ENCODE assay signal across 8 mouse cellular contexts in genomic region chr11:115535401-115536037, GRCm38 (mm10). TPM values are rescaled to one million over a fixed set of nuclear protein-coding genes. Genes with fewer than 3 reads are reported as not detected.
DNase-seq lines count a peak whose midpoint lies in the region; ATAC-seq and TF ChIP-seq lines count a peak whose summit lies in the region.

No protein-coding gene starts in this region.

- no peaks in the 10 kb centered on the region for H3K9me3 ChIP-seq in embryonic facial prominence, embryonic 14.5 days (ENCODE audit: control insufficient read depth, low read length)
- H3K9me3 ChIP-seq in heart, embryonic 10.5 days: no peaks in the 10 kb centered on the region
- H3K9me3 ChIP-seq in kidney, embryonic 14.5 days (ENCODE audit: control insufficient read depth, low read length): no peaks in the 10 kb centered on the region
- no peaks in the 10 kb centered on the region for H3K9me3 ChIP-seq in liver, embryonic 13.5 days (replicated peaks)
- H3K9me3 ChIP-seq in stomach, embryonic 14.5 days (ENCODE audit: control insufficient read depth, low read depth, low read length): no peaks in the 10 kb centered on the region

- H3K4me2 ChIP-seq in embryonic facial prominence, embryonic 14.5 days (ENCODE audit: low read depth, low read length): peak overlapping the region; percentile 88
- peak overlapping the region; percentile 66 for H3K4me2 ChIP-seq in kidney, embryonic 14.5 days (replicated peaks; ENCODE audit: low read depth, low read length)
- peak overlapping the region; percentile 88 for H3K4me2 ChIP-seq in liver, embryonic 13.5 days
- H3K4me2 ChIP-seq in stomach, embryonic 14.5 days (replicated peaks; ENCODE audit: low read depth, low read length): peak overlapping the region; percentile 67

- peak; percentile 78 for ATAC-seq in embryonic facial prominence, embryonic 14.5 days (ENCODE audit: low read depth)
- peak; percentile 83 for ATAC-seq in kidney, embryonic 14.5 days (ENCODE audit: low FRiP score, low TSS enrichment)
- ATAC-seq in liver, embryonic 13.5 days (ENCODE audit: low read depth): peak; percentile 75
- peak; percentile 70 for ATAC-seq in stomach, embryonic 14.5 days (ENCODE audit: insufficient number of reproducible peaks, insufficient read depth, low FRiP score, low read depth)

- H3K4me3 ChIP-seq in C2C12 (ENCODE audit: insufficient read depth, poor library complexity, severe bottlenecking): peak overlapping the region; percentile 94
- peak overlapping the region; percentile 93 for H3K4me3 ChIP-seq in embryonic facial prominence, embryonic 14.5 days (ENCODE audit: low read depth, low read length)
- H3K4me3 ChIP-seq in heart, embryonic 10.5 days: peak overlapping the region; percentile 99
- H3K4me3 ChIP-seq in kidney, embryonic 14.5 days (ENCODE audit: low read length): peak overlapping the region; percentile 67
- H3K4me3 ChIP-seq in liver, embryonic 13.5 days (replicated peaks): peak overlapping the region; percentile 97
- H3K4me3 ChIP-seq in stomach, embryonic 14.5 days (ENCODE audit: low read depth, low read length): peak overlapping the region; percentile 95

- H3K27ac ChIP-seq in embryonic facial prominence, embryonic 14.5 days (replicated peaks; ENCODE audit: low read depth, low read length): peak overlapping the region; percentile 100
- H3K27ac ChIP-seq in heart, embryonic 10.5 days: peak overlapping the region; percentile 97
- peak overlapping the region; percentile 99 for H3K27ac ChIP-seq in kidney, embryonic 14.5 days (ENCODE audit: low read depth, low read length)
- peak overlapping the region; percentile 99 for H3K27ac ChIP-seq in liver, embryonic 13.5 days
- peak overlapping the region; percentile 99 for H3K27ac ChIP-seq in stomach, embryonic 14.5 days (ENCODE audit: low read length)

- peaks cover 16% of the 10 kb centered on the region; the same call in 1 of the 2 replicates for H3K4me1 ChIP-seq in embryonic facial prominence, embryonic 14.5 days (ENCODE audit: control insufficient read depth, insufficient read depth, low read length)
- H3K4me1 ChIP-seq in heart, embryonic 10.5 days: peaks cover 16% of the 10 kb centered on the region
- peaks cover 13% of the 10 kb centered on the region; the same call in 1 of the 2 replicates for H3K4me1 ChIP-seq in kidney, embryonic 14.5 days (ENCODE audit: control insufficient read depth, insufficient read depth, low read length)
- peaks cover 48% of the 10 kb centered on the region for H3K4me1 ChIP-seq in liver, embryonic 13.5 days (replicated peaks)
- H3K4me1 ChIP-seq in stomach, embryonic 14.5 days (ENCODE audit: control insufficient read depth, insufficient read depth, low read length): peaks cover 10% of the 10 kb centered on the region; the same call in 1 of the 2 replicates

- H3ac ChIP-seq in C2C12 (ENCODE audit: control insufficient read depth, insufficient read length, low read depth): peak overlapping the region; percentile 88

- peaks cover 38% of the 10 kb centered on the region for H3K36me3 ChIP-seq in C2C12 (ENCODE audit: control insufficient read depth, insufficient read depth)
- H3K36me3 ChIP-seq in embryonic facial prominence, embryonic 14.5 days (ENCODE audit: control insufficient read depth, insufficient read depth, low read length): peaks cover 38% of the 10 kb centered on the region
- H3K36me3 ChIP-seq in heart, embryonic 10.5 days: peaks cover 33% of the 10 kb centered on the region
- peaks cover 35% of the 10 kb centered on the region for H3K36me3 ChIP-seq in kidney, embryonic 14.5 days (ENCODE audit: control insufficient read depth, insufficient read depth, low read length)
- H3K36me3 ChIP-seq in liver, embryonic 13.5 days: peaks cover 36% of the 10 kb centered on the region
- H3K36me3 ChIP-seq in stomach, embryonic 14.5 days (ENCODE audit: control insufficient read depth, insufficient read depth, low read length): peaks cover 24% of the 10 kb centered on the region

- WGBS in embryonic facial prominence, embryonic 14.5 days: under 1% methylated on average over 24 of the region's 84 CpGs
- WGBS in heart, embryonic 10.5 days: under 1% methylated on average over 83 of the region's 84 CpGs
- WGBS in kidney, embryonic 14.5 days: under 1% methylated on average over 41 of the region's 84 CpGs
- under 1% methylated on average over 81 of the region's 84 CpGs for WGBS in liver, embryonic 13.5 days (ENCODE audit: insufficient replicate concordance)
- WGBS in stomach, embryonic 14.5 days: under 1% methylated on average over 66 of the region's 84 CpGs

- H3K9ac ChIP-seq in embryonic facial prominence, embryonic 14.5 days (ENCODE audit: low read depth, low read length): peak overlapping the region; percentile 96
- H3K9ac ChIP-seq in kidney, embryonic 14.5 days (ENCODE audit: low read depth, low read length): peak overlapping the region; percentile 97
- H3K9ac ChIP-seq in liver, embryonic 13.5 days: peak overlapping the region; percentile 99
- H3K9ac ChIP-seq in stomach, embryonic 14.5 days (replicated peaks; ENCODE audit: low read depth, low read length): peak overlapping the region; percentile 93

- no peak for TF ChIP-seq CTCF in C2C12 (IDR thresholded peaks at IDR 0.05; ENCODE audit: control insufficient read depth, insufficient read depth, insufficient read length)

- peaks cover 45% of the 10 kb centered on the region for H3K79me3 ChIP-seq in C2C12 (ENCODE audit: low read depth)

- peaks cover 56% of the 10 kb centered on the region for H3K79me2 ChIP-seq in C2C12 (ENCODE audit: control insufficient read depth, insufficient read depth)

- no peaks in the 10 kb centered on the region for H3K27me3 ChIP-seq in C2C12 (ENCODE audit: control insufficient read depth, insufficient read depth, insufficient read length)
- no peaks in the 10 kb centered on the region for H3K27me3 ChIP-seq in embryonic facial prominence, embryonic 14.5 days (replicated peaks; ENCODE audit: control insufficient read depth, insufficient read depth, low read length)
- H3K27me3 ChIP-seq in heart, embryonic 10.5 days (ENCODE audit: insufficient read depth, poor library complexity, severe bottlenecking): no peaks in the 10 kb centered on the region
- no peaks in the 10 kb centered on the region for H3K27me3 ChIP-seq in kidney, embryonic 14.5 days (ENCODE audit: control insufficient read depth, insufficient read depth, low read length)
- H3K27me3 ChIP-seq in liver, embryonic 13.5 days: no peaks in the 10 kb centered on the region
- no peaks in the 10 kb centered on the region for H3K27me3 ChIP-seq in stomach, embryonic 14.5 days (ENCODE audit: control insufficient read depth, insufficient read depth, low read length)

- peak; percentile 67 to 83 for DNase-seq in adrenal gland, postnatal 36 days
- DNase-seq in embryonic facial prominence, embryonic 14.5 days (ENCODE audit: low spot score): peak; percentile 80
- peak; percentile 85 for DNase-seq in heart, embryonic 10.5 days (ENCODE audit: low spot score)
- DNase-seq in liver, embryonic 13.5 days: peak; percentile 44
- peak; percentile 84 for DNase-seq in naive thymus-derived CD4-positive, alpha-beta T cell, adult 2 months (ENCODE audit: low read depth)

TF ChIP-seq in C2C12, 6 proteins besides CTCF, POLR2A, EP300 and RAD21 (continues in another document):
- TF ChIP-seq MYOG (IDR thresholded peaks at IDR 0.05; ENCODE audit: control insufficient read depth, extremely low read depth, insufficient read length): no peak
- TF ChIP-seq FOSL1 (IDR thresholded peaks at IDR 0.05; ENCODE audit: insufficient read depth, low read length, poor library complexity, severe bottlenecking): no peak
- no peak for TF ChIP-seq USF1 (IDR thresholded peaks at IDR 0.05; ENCODE audit: low read depth)
- TF ChIP-seq MAX (IDR thresholded peaks at IDR 0.05): peak; percentile 24

RNA-seq across cellular contexts. Expression of gene Sumo2, which starts 0.6 kb away (rescaled TPM):
- polyA plus RNA-seq in C2C12 (2012; fragmentation: generic; extraction: Trizol): 384 TPM
- total RNA-seq in adrenal gland, postnatal 36 days (2021): 100 to 1,000 TPM; 248 to 259 TPM
- 838 and 864 TPM in 2 replicates for polyA plus RNA-seq in embryonic facial prominence, embryonic 14.5 days (2014; fragmentation: Nextera tagmentation; extraction: Ambion mirVana)
- polyA plus RNA-seq in heart, embryonic 10.5 days (2016; fragmentation: Nextera tagmentation; extraction: Ambion mirVana): 713 and 931 TPM in 2 replicates
- polyA plus RNA-seq in kidney, embryonic 14.5 days (2014; fragmentation: Nextera tagmentation; extraction: Ambion mirVana): 1,228 and 1,562 TPM in 2 replicates
- 532 and 597 TPM in 2 replicates for polyA plus RNA-seq in liver, embryonic 13.5 days (2015; fragmentation: Nextera tagmentation; extraction: Ambion mirVana)
- polyA plus RNA-seq in stomach, embryonic 14.5 days (2014; fragmentation: Nextera tagmentation; extraction: Ambion mirVana): 984 and 994 TPM in 2 replicates

RNA-seq across cellular contexts. Expression of gene Jpt1, which starts 21.3 kb away (rescaled TPM):
- 320 TPM for polyA plus RNA-seq in C2C12 (2012; fragmentation: generic; extraction: Trizol)
- total RNA-seq in adrenal gland, postnatal 36 days (2021): 100 to 1,000 TPM in 1 of 2 experiments, 10 to 100 TPM in 1; 80.5 to 106 TPM
- 576 and 619 TPM in 2 replicates for polyA plus RNA-seq in embryonic facial prominence, embryonic 14.5 days (2014; fragmentation: Nextera tagmentation; extraction: Ambion mirVana)
- polyA plus RNA-seq in heart, embryonic 10.5 days (2016; fragmentation: Nextera tagmentation; extraction: Ambion mirVana): 451 and 471 TPM in 2 replicates
- 487 and 524 TPM in 2 replicates for polyA plus RNA-seq in kidney, embryonic 14.5 days (2014; fragmentation: Nextera tagmentation; extraction: Ambion mirVana)
- polyA plus RNA-seq in liver, embryonic 13.5 days (2015; fragmentation: Nextera tagmentation; extraction: Ambion mirVana): 292 and 314 TPM in 2 replicates
- polyA plus RNA-seq in stomach, embryonic 14.5 days (2014; fragmentation: Nextera tagmentation; extraction: Ambion mirVana): 529 and 563 TPM in 2 replicates

RNA-seq across cellular contexts. Expression of gene Nup85, which starts 28.7 kb away (rescaled TPM):
- polyA plus RNA-seq in C2C12 (2012; fragmentation: generic; extraction: Trizol): 110 TPM
- total RNA-seq in adrenal gland, postnatal 36 days (2021): 10 to 100 TPM; 44.0 to 44.8 TPM
- polyA plus RNA-seq in embryonic facial prominence, embryonic 14.5 days (2014; fragmentation: Nextera tagmentation; extraction: Ambion mirVana): 128 and 143 TPM in 2 replicates
- 179 and 208 TPM in 2 replicates for polyA plus RNA-seq in heart, embryonic 10.5 days (2016; fragmentation: Nextera tagmentation; extraction: Ambion mirVana)
- polyA plus RNA-seq in kidney, embryonic 14.5 days (2014; fragmentation: Nextera tagmentation; extraction: Ambion mirVana): 159 and 197 TPM in 2 replicates
- polyA plus RNA-seq in liver, embryonic 13.5 days (2015; fragmentation: Nextera tagmentation; extraction: Ambion mirVana): 158 and 175 TPM in 2 replicates
- 162 and 164 TPM in 2 replicates for polyA plus RNA-seq in stomach, embryonic 14.5 days (2014; fragmentation: Nextera tagmentation; extraction: Ambion mirVana)

RNA-seq across cellular contexts. Expression of gene Nt5c, which starts 43.9 kb away (rescaled TPM):
- 109 TPM for polyA plus RNA-seq in C2C12 (2012; fragmentation: generic; extraction: Trizol)
- 100 to 1,000 TPM in 1 of 2 experiments, 10 to 100 TPM in 1; 98.5 to 161 TPM for total RNA-seq in adrenal gland, postnatal 36 days (2021)
- 70.9 and 74.8 TPM in 2 replicates for polyA plus RNA-seq in embryonic facial prominence, embryonic 14.5 days (2014; fragmentation: Nextera tagmentation; extraction: Ambion mirVana)
- 79.3 and 95.0 TPM in 2 replicates for polyA plus RNA-seq in heart, embryonic 10.5 days (2016; fragmentation: Nextera tagmentation; extraction: Ambion mirVana)
- polyA plus RNA-seq in kidney, embryonic 14.5 days (2014; fragmentation: Nextera tagmentation; extraction: Ambion mirVana): 75.6 and 76.3 TPM in 2 replicates
- 60.8 and 64.6 TPM in 2 replicates for polyA plus RNA-seq in liver, embryonic 13.5 days (2015; fragmentation: Nextera tagmentation; extraction: Ambion mirVana)
- 111 and 121 TPM in 2 replicates for polyA plus RNA-seq in stomach, embryonic 14.5 days (2014; fragmentation: Nextera tagmentation; extraction: Ambion mirVana)

Comparison
In these comparisons a context has a peak if more than half of its experiments do, and no peak if none do; other contexts are left out.
1. Peak in every context shown above with its lines: DNase-seq, ATAC-seq, H3K4me3 ChIP-seq and H3K27ac ChIP-seq.